Mouse (Mus musculus) heart, embryonic 16.5 days (tissue): ENCODE results near the gene Snrnp35. TPM values are rescaled to one million over a fixed set of nuclear protein-coding genes. Genes with fewer than 3 reads are reported as not detected.
"Not testable (repeated sequence)": the region's sequence is repeated elsewhere in the genome, so short reads cannot be mapped to it uniquely, and the experiment has no call there.

ENCODE experiments used
- ATAC-seq: fragments of 200-750 bp; cut with Nextera tagmentation; replicated peaks from 2 replicates; pipeline ENCODE4 v1.8.0; 2017; ENCODE audit warnings: moderate number of reproducible peaks; ENCODE audit not compliant: insufficient read depth, low FRiP score; ENCODE audit errors: extremely low read depth
- H3K27ac ChIP-seq: fragments of 300-500 bp; sonication (generic); 2 replicates; pipeline ENCODE4 v1.5.1; 2014; ENCODE audit warnings: mild to moderate bottlenecking, low read length, control low read depth, moderate library complexity
- H3K27me3 ChIP-seq: fragments of 300-500 bp; sonication (generic); 2 replicates; pipeline ENCODE4 v1.6.1; 2014; ENCODE audit warnings: low read length, mixed read lengths; ENCODE audit not compliant: control insufficient read depth, insufficient read depth
- H3K36me3 ChIP-seq: fragments of 300-500 bp; sonication (generic); 2 replicates; pipeline ENCODE4 v1.6.1; 2014; ENCODE audit not compliant: control insufficient read depth, insufficient read depth
- H3K4me1 ChIP-seq: fragments of 300-500 bp; sonication (generic); 2 replicates; pipeline ENCODE4 v1.6.1; 2014; ENCODE audit warnings: low read length, mixed read lengths; ENCODE audit not compliant: control insufficient read depth, insufficient read depth
- H3K4me2 ChIP-seq: fragments of 300-500 bp; sonication (generic); 2 replicates; pipeline ENCODE4 v1.6.1; 2014; ENCODE audit warnings: low read depth, mild to moderate bottlenecking, control low read depth, low read length
- H3K4me3 ChIP-seq: fragments of 300-500 bp; sonication (generic); 2 replicates; pipeline ENCODE4 v1.5.1; 2014; ENCODE audit warnings: mild to moderate bottlenecking, control low read depth, low read length
- H3K9ac ChIP-seq: fragments of 300-500 bp; sonication (generic); 2 replicates; pipeline ENCODE4 v1.6.1; 2014; ENCODE audit warnings: low read length, control low read depth
- H3K9me3 ChIP-seq: fragments of 300-500 bp; sonication (generic); replicated peaks from 2 replicates; pipeline ENCODE4 v1.6.1; 2016; ENCODE audit warnings: low read length; ENCODE audit not compliant: control insufficient read depth
- WGBS: fragments of 180-500 bp; shearing (Covaris S2); extraction: QIAGEN DNeasy Blood & Tissue Kit; methylation state at CpG from one replicate; pipeline ENCODE4 v1.1.7; 2014; 5-methylcytosine and 5-hydroxymethylcytosine counted together
- polyA plus RNA-seq: library from polyadenylated mRNA; unstranded; fragments of >200 nt; fragmentation: Nextera tagmentation; extraction: Ambion mirVana; gene quantifications from 2 replicates; pipeline ENCODE4 v1.2.1, GENCODE M21; 2015

Gene Snrnp35
- polyA plus RNA-seq, 1 experiment from 2014 or later = 24.1 TPM

GRCm38 (mm10) chr5:124456762-124457161, 26.2 kb upstream of the Snrnp35 start:
- H3K4me2 ChIP-seq = no peak overlapping the region
- no peak overlapping the region for H3K27ac ChIP-seq
- no peak for ATAC-seq
- H3K4me1 ChIP-seq = 0 out of 2 replicates have a peak, but pooled peaks cover 6% of the 10 kb centered on the region
- no peaks in the 10 kb centered on the region for H3K9me3 ChIP-seq
- WGBS = 91% methylated on average over 6 of the region's 6 CpGs
- H3K36me3 ChIP-seq = peaks cover 63% of the 10 kb centered on the region
- H3K27me3 ChIP-seq = no peaks in the 10 kb centered on the region
- no peak overlapping the region for H3K9ac ChIP-seq
- no peak overlapping the region for H3K4me3 ChIP-seq

GRCm38 (mm10) chr5:124460922-124461321, 22.0 kb upstream of the Snrnp35 start:
- not testable (repeated sequence) for H3K27ac ChIP-seq, H3K4me1 ChIP-seq, H3K4me3 ChIP-seq, ATAC-seq, H3K27me3 ChIP-seq, H3K9me3 ChIP-seq, H3K4me2 ChIP-seq, H3K9ac ChIP-seq
- WGBS = 89% methylated on average over 14 of the region's 14 CpGs
- peaks cover 54% of the 10 kb centered on the region for H3K36me3 ChIP-seq

DNA sequence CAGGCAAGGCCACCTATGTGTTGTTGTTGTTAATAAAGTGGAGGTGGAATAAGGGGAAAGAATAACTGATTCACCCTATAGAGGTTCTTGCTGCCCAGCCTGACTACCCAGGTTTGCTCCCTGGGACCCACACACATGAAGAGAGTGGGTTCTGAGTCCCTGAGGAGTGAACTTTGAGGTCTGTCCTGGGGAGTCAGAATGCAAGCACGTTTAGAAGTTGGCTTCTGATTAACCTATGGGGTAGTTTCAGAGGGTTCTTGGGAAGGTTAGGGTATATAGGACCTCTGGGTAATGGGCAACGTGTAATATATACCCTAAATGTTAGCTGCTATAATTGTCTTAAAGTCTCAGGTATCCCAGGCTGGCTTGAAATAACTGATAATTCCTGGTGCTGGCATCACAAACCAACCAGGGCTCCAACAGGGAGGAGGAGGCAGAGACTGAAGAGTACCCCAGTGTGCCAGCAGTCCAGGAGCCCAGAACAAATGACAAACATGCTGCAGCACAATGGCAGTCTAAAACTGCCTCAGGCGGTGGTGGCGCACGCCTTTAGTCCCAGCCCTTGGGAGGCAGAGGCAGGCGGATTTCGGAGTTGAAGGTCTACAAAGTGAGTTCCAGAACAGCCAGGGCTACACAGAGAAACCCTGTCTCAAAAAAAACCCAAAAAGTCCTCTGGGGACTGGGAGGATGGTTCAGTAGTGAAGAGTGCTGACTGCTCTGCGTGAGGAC, 20.5 kb upstream of the Snrnp35 start:
- Histone ChIP-seq H3K27me3 (no peaks in the 10 kb centered on the region), H3K4me1 (no peaks in the 10 kb centered on the region), H3K4me2 (no peak overlapping the region), H3K27ac (no peak overlapping the region), H3K4me3 (no peak overlapping the region), H3K9me3 (no peaks in the 10 kb centered on the region), H3K9ac (no peak overlapping the region), H3K36me3 (peaks cover 47% of the 10 kb centered on the region)
- 88% methylated on average over 8 of the region's 8 CpGs for WGBS
- no peak for ATAC-seq

GRCm38 (mm10) chr5:124463462-124463861, 19.5 kb upstream of the Snrnp35 start:
- H3K36me3 ChIP-seq = peaks cover 43% of the 10 kb centered on the region

GRCm38 (mm10) chr5:124464905-124465304, 18.0 kb upstream of the Snrnp35 start:
- Histone ChIP-seq H3K27ac (no peak overlapping the region), H3K4me2 (no peak overlapping the region), H3K4me3 (no peak overlapping the region), H3K27me3 (no peaks in the 10 kb centered on the region), H3K9me3 (no peaks in the 10 kb centered on the region), H3K36me3 (peaks cover 35% of the 10 kb centered on the region), H3K9ac (no peak overlapping the region), H3K4me1 (no peaks in the 10 kb centered on the region)
- no peak for ATAC-seq

More at GRCm38 (mm10) chr5:124463462-124463861, 19.5 kb upstream of the Snrnp35 start:
- Histone ChIP-seq H3K4me3 (no peak overlapping the region), H3K9ac (no peak overlapping the region), H3K4me1 (no peaks in the 10 kb centered on the region), H3K9me3 (no peaks in the 10 kb centered on the region), H3K27me3 (no peaks in the 10 kb centered on the region), H3K4me2 (no peak overlapping the region), H3K27ac (no peak overlapping the region)
- 75% methylated on average over 5 of the region's 5 CpGs for WGBS
- no peak for ATAC-seq

DNA sequence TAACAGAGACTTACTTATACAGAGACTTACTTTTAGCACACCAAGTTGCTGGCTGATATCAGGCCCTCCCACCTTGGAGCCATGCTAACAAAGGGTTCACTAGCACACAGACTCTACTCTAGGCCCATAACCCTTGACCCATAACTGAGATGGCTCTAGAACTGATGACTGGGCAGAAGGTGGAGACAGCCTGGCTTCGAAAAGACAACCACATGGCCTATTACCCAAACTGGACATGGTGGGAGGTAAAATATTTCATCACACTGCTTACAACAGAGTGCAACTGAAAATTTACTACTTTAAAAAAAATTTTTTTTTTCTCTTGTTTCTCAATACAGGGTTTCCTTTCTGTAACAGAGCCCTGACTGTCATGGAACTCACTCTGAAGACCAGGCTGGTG, 15.2 kb upstream of the Snrnp35 start:
- WGBS = 83% methylated on average over 1 of the region's 1 CpGs
- no peak overlapping the region for H3K9ac ChIP-seq
- H3K4me3 ChIP-seq = no peak overlapping the region
- no peak overlapping the region for H3K4me2 ChIP-seq
- H3K4me1 ChIP-seq = no peaks in the 10 kb centered on the region
- H3K27me3 ChIP-seq = no peaks in the 10 kb centered on the region
- H3K36me3 ChIP-seq = peaks cover 19% of the 10 kb centered on the region
- H3K27ac ChIP-seq = no peak overlapping the region
- H3K9me3 ChIP-seq = no peaks in the 10 kb centered on the region
- ATAC-seq = no peak

DNA sequence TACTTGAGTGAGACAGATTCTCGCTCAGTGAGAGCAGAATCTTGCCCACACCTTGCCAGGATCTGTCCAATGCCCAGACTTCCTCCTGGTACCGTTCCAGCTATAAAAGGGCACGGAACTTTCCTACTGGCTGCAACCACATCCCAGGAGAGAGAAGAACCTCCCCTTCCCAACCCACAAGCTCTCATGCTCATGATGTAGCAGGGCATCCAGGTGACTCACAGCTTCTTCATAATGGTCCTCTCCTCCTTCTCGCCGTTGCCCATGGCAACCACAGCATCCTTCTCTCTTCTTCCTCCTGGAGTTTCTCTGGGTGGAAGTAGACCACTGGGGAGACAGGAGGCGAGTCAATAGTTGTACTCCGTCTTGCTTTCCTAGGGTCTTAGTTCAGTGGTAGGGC, 14.6 kb upstream of the Snrnp35 start:
- Histone ChIP-seq H3K27ac (no peak overlapping the region), H3K4me3 (no peak overlapping the region), H3K27me3 (no peaks in the 10 kb centered on the region), H3K9ac (no peak overlapping the region), H3K4me1 (no peaks in the 10 kb centered on the region), H3K4me2 (no peak overlapping the region), H3K9me3 (no peaks in the 10 kb centered on the region), H3K36me3 (peaks cover 14% of the 10 kb centered on the region)
- no peak for ATAC-seq
- WGBS = 86% methylated on average over 7 of the region's 7 CpGs

GRCm38 (mm10) chr5:124469486-124469885, 13.4 kb upstream of the Snrnp35 start:
- Histone ChIP-seq H3K4me3 (no peak overlapping the region), H3K27me3 (no peaks in the 10 kb centered on the region), H3K4me1 (no peaks in the 10 kb centered on the region), H3K27ac (no peak overlapping the region), H3K4me2 (no peak overlapping the region), H3K9ac (no peak overlapping the region), H3K36me3 (peaks cover 13% of the 10 kb centered on the region), H3K9me3 (no peaks in the 10 kb centered on the region)
- 88% methylated on average over 6 of the region's 6 CpGs for WGBS
- no peak for ATAC-seq

GRCm38 (mm10) chr5:124470591-124471171, 12.3 kb upstream of the Snrnp35 start:
- H3K9me3 ChIP-seq = no peaks in the 10 kb centered on the region
- H3K4me1 ChIP-seq = no peaks in the 10 kb centered on the region; the same call in none of the 2 replicates
- H3K4me3 ChIP-seq = no peak overlapping the region
- no peak overlapping the region for H3K27ac ChIP-seq
- H3K27me3 ChIP-seq = no peaks in the 10 kb centered on the region
- no peak overlapping the region for H3K9ac ChIP-seq
- peaks cover 13% of the 10 kb centered on the region for H3K36me3 ChIP-seq
- WGBS = 78% methylated on average over 6 of the region's 6 CpGs
- no peak for ATAC-seq
- H3K4me2 ChIP-seq = no peak overlapping the region
